Mouse (Mus musculus) C2C12 (cell line): ENCODE results near the gene Mrps14. TPM values are rescaled to one million over a fixed set of nuclear protein-coding genes. Genes with fewer than 3 reads are reported as not detected.

Source experiments
- H3K27me3 ChIP-seq: one replicate; pipeline ENCODE4 v1.6.1; 2011; ENCODE audit not compliant: control insufficient read depth, insufficient read depth, insufficient read length
- H3K36me3 ChIP-seq: one replicate; pipeline ENCODE4 v1.6.1; 2011; ENCODE audit not compliant: control insufficient read depth, insufficient read depth
- H3K4me3 ChIP-seq: one replicate; pipeline ENCODE4 v1.5.1; 2011; ENCODE audit warnings: mild to moderate bottlenecking, control low read depth; ENCODE audit not compliant: poor library complexity, insufficient read depth, severe bottlenecking
- H3K79me2 ChIP-seq: one replicate; pipeline ENCODE4 v1.6.1; 2011; ENCODE audit not compliant: control insufficient read depth, insufficient read depth
- H3K79me3 ChIP-seq: one replicate; pipeline ENCODE4 v1.6.1; 2011; ENCODE audit warnings: low read depth, control low read depth
- H3ac ChIP-seq: one replicate; pipeline ENCODE3; 2011; ENCODE audit warnings: low read depth; ENCODE audit not compliant: control insufficient read depth, insufficient read length
- CEBPB ChIP-seq: IDR thresholded peaks from one replicate; pipeline ENCODE4 v1.6.1; 2011; ENCODE audit warnings: low read depth, mild to moderate bottlenecking, control low read depth, moderate library complexity
- CTCF ChIP-seq: IDR thresholded peaks from one replicate; pipeline ENCODE4 v1.5.1; 2011; ENCODE audit not compliant: control insufficient read depth, insufficient read depth, insufficient read length
- FOSL1 ChIP-seq: IDR thresholded peaks from one replicate; pipeline ENCODE4 v1.8.0; 2011; ENCODE audit warnings: mild to moderate bottlenecking, low read length; ENCODE audit not compliant: poor library complexity, insufficient read depth, severe bottlenecking
- MAX ChIP-seq: IDR thresholded peaks from one replicate; pipeline ENCODE4 v1.6.1; 2011; ENCODE audit warnings: mild to moderate bottlenecking, control low read depth
- MYOD1 ChIP-seq: IDR thresholded peaks from one replicate; pipeline ENCODE4 v1.6.1; 2011; ENCODE audit warnings: low read depth; ENCODE audit not compliant: control insufficient read depth, insufficient read length
- MYOG ChIP-seq: IDR thresholded peaks from one replicate; pipeline ENCODE4 v1.6.1; 2011; ENCODE audit not compliant: control insufficient read depth, insufficient read length; ENCODE audit errors: extremely low read depth
- USF1 ChIP-seq: IDR thresholded peaks from one replicate; pipeline ENCODE4 v1.6.1; 2011; ENCODE audit warnings: low read depth, mild to moderate bottlenecking, control low read depth, moderate library complexity
- polyA plus RNA-seq: library from polyadenylated mRNA; unstranded; fragments of >200 nt; fragmentation: generic; extraction: Trizol; gene quantifications from one replicate; pipeline ENCODE4 v1.2.1, GENCODE M21; 2012; ENCODE audit warnings: missing spikeins

The Mrps14 gene
- polyA plus RNA-seq, 1 experiment: 63.5 TPM

DNA sequence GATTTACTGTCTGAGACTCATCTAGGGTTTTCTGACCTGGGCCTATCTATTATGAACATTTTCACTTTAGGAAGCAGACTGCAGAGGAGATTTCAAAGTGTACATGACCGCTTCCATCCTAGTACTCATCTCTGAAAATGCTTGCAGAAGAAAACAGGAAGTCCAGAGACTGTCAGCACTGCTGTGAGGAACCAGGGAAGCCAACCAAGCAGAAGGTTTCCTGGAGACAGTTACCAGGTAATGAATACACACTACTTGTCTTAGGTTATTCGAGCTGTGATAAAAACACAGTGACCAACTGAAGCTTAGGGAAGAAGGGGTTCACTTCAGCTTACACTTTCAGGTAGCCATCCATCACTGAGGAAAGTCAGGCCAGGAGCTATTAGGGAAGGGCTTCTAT lies 50.9 kb downstream of the Mrps14 start:
- H3K36me3 ChIP-seq: no peaks in the 10 kb centered on the region
- H3K79me2 ChIP-seq: no peaks in the 10 kb centered on the region
- H3K27me3 ChIP-seq: no peaks in the 10 kb centered on the region
- TF ChIP-seq CTCF: no peak
- TF ChIP-seq MYOG: no peak
- no peak for TF ChIP-seq FOSL1
- TF ChIP-seq CEBPB: no peak
- no peak for TF ChIP-seq MYOD1
- no peak for TF ChIP-seq MAX
- no peak for TF ChIP-seq USF1
- no peaks in the 10 kb centered on the region for H3K79me3 ChIP-seq
- H3ac ChIP-seq: no peak overlapping the region
- H3K4me3 ChIP-seq: no peak overlapping the region

DNA sequence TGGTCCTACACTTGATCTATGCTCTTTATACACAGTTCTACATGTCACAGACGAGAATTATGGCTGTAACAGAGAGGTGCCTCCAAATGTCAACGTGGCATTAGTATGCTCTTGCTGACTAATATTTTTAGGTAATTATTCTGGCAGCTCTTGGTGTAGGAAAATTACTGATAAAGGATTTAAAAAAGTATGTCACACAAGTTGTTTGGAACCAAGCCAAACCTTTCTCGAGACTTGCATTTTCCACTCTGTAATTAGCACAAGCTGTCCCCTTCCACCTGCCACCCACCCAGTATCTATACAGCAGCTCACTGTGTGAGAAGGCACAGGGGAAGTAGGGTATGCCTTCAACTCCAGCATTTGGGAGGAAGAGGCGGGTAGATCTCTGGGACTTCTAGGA lies 51.8 kb downstream of the Mrps14 start:
- Histone ChIP-seq H3K36me3 (no peaks in the 10 kb centered on the region), H3K27me3 (no peaks in the 10 kb centered on the region), H3K79me3 (no peaks in the 10 kb centered on the region), H3K79me2 (no peaks in the 10 kb centered on the region), H3K4me3 (no peak overlapping the region), H3ac (no peak overlapping the region)
- TF ChIP-seq USF1 (no peak), CTCF (no peak), CEBPB (no peak), MYOD1 (no peak), FOSL1 (no peak), MYOG (no peak), MAX (no peak)

DNA sequence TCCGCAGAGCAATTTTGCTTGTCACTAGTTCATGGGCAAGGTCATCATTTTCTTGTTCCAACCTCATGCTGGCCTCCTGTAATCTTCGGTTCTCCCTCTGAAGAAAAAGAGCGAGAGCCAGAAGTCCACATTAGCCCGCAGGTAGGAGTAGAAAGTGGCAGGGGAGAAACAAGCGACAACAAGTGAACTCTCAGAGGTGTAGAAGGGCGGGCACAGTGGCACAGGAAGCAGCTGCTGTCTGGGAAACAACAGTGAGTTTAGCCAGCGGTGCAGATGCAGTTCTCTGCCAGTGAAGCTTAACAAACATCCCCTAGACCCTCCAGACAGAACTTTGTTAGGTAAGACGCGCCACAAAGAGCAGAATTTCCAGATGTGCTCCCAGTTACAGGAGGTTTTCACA lies 52.5 kb downstream of the Mrps14 start:
- Histone ChIP-seq H3K36me3 (no peaks in the 10 kb centered on the region), H3K27me3 (no peaks in the 10 kb centered on the region), H3K79me2 (no peaks in the 10 kb centered on the region), H3K4me3 (no peak overlapping the region), H3K79me3 (no peaks in the 10 kb centered on the region), H3ac (no peak overlapping the region)
- TF ChIP-seq MAX (no peak), CTCF (no peak), MYOD1 (no peak), MYOG (no peak), FOSL1 (no peak), CEBPB (no peak), USF1 (no peak)

GRCm38 (mm10) chr1:160249786-160250185 lies 54.8 kb downstream of the Mrps14 start:
- Histone ChIP-seq H3K79me3 (no peaks in the 10 kb centered on the region), H3K36me3 (no peaks in the 10 kb centered on the region), H3K27me3 (no peaks in the 10 kb centered on the region), H3ac (no peak overlapping the region), H3K4me3 (no peak overlapping the region), H3K79me2 (no peaks in the 10 kb centered on the region)
- TF ChIP-seq FOSL1: no peak
- TF ChIP-seq CTCF: no peak
- no peak for TF ChIP-seq MYOD1
- no peak for TF ChIP-seq MAX
- no peak for TF ChIP-seq USF1
- no peak for TF ChIP-seq MYOG
- TF ChIP-seq CEBPB: no peak

DNA sequence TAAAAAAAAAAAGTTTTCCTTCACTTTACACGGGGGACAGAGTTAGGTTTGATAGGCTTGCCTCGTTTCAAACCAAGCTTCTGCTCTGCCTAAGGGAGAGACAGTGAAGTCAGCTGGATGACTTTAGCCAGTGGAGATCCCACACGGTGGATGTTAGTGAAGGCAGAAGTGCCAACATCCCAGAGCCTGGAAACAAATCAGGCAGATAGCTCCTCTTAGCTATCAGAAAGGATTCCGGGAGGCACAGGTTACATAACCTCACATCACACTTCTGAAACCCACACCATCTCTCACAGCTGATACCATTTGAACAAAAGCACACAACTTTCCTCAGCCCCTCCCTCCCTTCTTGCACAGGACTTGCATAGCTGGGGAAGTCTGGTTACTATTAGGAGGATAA lies 55.8 kb downstream of the Mrps14 start:
- Histone ChIP-seq H3ac (no peak overlapping the region), H3K36me3 (no peaks in the 10 kb centered on the region), H3K4me3 (no peak overlapping the region), H3K27me3 (no peaks in the 10 kb centered on the region), H3K79me2 (no peaks in the 10 kb centered on the region), H3K79me3 (no peaks in the 10 kb centered on the region)
- TF ChIP-seq USF1 (no peak), MYOD1 (no peak), CEBPB (no peak), FOSL1 (no peak), MAX (no peak), MYOG (no peak), CTCF (no peak)
